Mouse (Mus musculus): ENCODE data around the gene Slc35b2. TPM values are rescaled to one million over a fixed set of nuclear protein-coding genes. Genes with fewer than 3 reads are reported as not detected.

The Slc35b2 gene
- polyA plus RNA-seq, 1 experiment from 2014 or later: 110 TPM

DNA sequence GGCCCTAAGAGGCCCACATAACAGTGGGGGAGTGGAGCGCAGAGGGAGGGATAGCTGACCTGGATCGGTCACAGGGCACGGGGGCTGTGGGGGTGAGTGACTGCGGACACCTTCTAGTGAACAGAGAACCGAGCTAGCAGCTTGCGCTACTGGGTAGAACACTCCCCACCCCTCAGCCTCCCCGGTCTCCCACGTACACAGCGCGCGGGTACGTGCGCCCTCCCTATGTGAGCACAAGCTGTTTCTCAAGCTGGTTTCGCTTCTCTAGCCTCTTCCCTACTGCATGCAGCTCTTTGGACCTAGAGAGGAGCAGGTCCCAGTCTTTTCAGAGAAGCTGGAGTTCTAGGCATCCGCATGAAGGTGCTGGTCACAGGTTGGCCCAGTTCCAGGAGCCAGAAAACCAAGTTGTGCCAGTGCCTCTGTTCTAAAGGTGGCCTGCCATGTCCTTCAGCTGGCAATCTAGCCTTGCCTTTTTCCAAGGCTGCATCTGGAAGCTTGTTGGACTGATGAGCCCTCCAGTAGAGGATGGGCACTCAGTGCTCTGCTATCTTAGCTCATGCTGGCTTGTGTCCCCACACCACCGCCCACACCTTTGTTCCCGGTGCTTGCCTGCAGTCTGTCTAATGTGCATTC, 10.6 kb downstream of the Slc35b2 start:
- 3% methylated on average over 17 of the region's 17 CpGs for WGBS

DNA sequence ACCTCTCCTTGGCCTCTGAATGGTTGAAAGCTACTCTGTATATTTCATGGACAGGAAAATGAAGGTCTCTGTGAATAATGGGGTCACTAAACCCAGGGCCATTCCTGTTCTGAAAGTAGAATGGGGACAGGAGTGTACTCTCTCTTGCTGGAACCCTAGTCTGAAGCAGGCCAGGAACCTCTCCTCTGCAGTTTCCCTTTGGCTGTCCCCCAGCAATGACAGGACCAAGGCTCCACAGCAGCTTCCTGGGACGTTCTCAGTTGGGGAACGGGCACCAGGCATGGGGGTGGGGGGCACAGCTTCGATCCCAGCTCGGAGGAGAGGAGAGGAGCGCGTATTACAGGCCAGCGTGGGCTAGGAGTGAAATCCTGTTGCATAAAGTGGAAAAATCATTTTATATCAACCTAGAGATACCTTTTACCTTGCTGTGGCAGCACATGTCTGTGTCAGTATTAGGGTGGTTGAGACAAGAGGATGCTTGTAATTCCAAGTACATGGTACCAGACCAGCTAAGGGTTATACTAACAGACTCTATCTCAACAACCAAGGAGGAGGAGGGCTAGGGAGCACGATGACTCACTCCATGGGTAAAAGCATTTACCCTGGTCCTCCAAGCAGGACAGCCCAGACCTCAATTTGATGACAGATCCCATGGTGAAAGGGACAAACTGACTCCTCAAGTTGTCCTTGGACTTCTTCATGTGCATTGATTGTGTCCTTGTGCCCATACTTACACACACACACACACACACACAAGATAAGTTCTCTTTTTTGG, 11.6 kb downstream of the Slc35b2 start:
- peak overlapping the region; percentile 99 for H3K27ac ChIP-seq (ENCODE audit: low read depth, low read length)
- peak overlapping the region; percentile 100 for H3K9ac ChIP-seq (ENCODE audit: low read depth, low read length)
- H3K4me1 ChIP-seq (replicated peaks; ENCODE audit: control insufficient read depth, insufficient read depth, low read length): peaks cover 34% of the 10 kb centered on the region

More for the DNA sequence above, 10.6 kb downstream of the Slc35b2 start:
- peak; percentile 41 for ATAC-seq (replicated peaks; ENCODE audit: low FRiP score)
- H3K9me3 ChIP-seq (ENCODE audit: control insufficient read depth, low read length): no peaks in the 10 kb centered on the region
- peak overlapping the region; percentile 100 for H3K9ac ChIP-seq (ENCODE audit: low read depth, low read length)
- H3K36me3 ChIP-seq (ENCODE audit: control insufficient read depth, insufficient read depth, low read length): peaks cover 26% of the 10 kb centered on the region
- peaks cover 37% of the 10 kb centered on the region for H3K4me1 ChIP-seq (replicated peaks; ENCODE audit: control insufficient read depth, insufficient read depth, low read length)
- DNase-seq (ENCODE audit: low spot score): no peak
- H3K27me3 ChIP-seq (replicated peaks; ENCODE audit: control insufficient read depth, insufficient read depth, low read length): no peaks in the 10 kb centered on the region
- H3K4me2 ChIP-seq: peak overlapping the region; percentile 98
- H3K4me3 ChIP-seq (ENCODE audit: low read depth, low read length): peak overlapping the region; percentile 100
- H3K27ac ChIP-seq (ENCODE audit: low read depth, low read length): peak overlapping the region; percentile 99

DNA sequence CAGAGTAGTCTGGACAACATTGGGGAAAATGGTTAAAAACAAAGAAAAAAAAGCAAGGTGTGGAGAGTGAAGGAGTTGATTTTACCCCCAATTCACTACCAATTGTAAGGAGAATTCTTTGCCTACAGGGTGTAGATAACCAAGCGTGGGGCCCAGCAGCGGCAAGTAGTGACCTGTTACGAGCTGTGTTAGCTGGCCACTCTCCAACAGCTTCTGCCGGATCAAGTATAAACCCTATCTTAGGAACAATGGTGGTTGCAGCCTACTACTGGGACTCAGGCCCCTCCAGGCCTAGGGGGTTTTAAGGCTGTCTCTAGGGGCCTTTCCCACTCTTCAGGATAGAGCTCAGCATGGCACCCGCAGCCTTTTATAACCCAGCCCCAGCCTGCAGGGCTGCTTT, 14.6 kb downstream of the Slc35b2 start:
- ATAC-seq (replicated peaks; ENCODE audit: low FRiP score) (no peak), DNase-seq (ENCODE audit: low spot score) (no peak)
- Histone ChIP-seq H3K9me3 (ENCODE audit: control insufficient read depth, low read length) (no peaks in the 10 kb centered on the region), H3K4me2 (no peak overlapping the region), H3K27ac (ENCODE audit: low read depth, low read length) (peak overlapping the region; percentile 19; the same call in 1 of the 2 replicates), H3K4me1 (replicated peaks; ENCODE audit: control insufficient read depth, insufficient read depth, low read length) (peaks cover 36% of the 10 kb centered on the region), H3K4me3 (ENCODE audit: low read depth, low read length) (no peak overlapping the region), H3K27me3 (replicated peaks; ENCODE audit: control insufficient read depth, insufficient read depth, low read length) (no peaks in the 10 kb centered on the region), H3K9ac (ENCODE audit: low read depth, low read length) (peak overlapping the region; percentile 2; the same call in 1 of the 2 replicates), H3K36me3 (ENCODE audit: control insufficient read depth, insufficient read depth, low read length) (no peaks in the 10 kb centered on the region)
- 65% methylated on average over 5 of the region's 5 CpGs for WGBS

More for the DNA sequence above, 11.6 kb downstream of the Slc35b2 start:
- H3K4me3 ChIP-seq (ENCODE audit: low read depth, low read length): peak overlapping the region; percentile 100; the same call in 1 of the 2 replicates
- H3K9me3 ChIP-seq (ENCODE audit: control insufficient read depth, low read length): no peaks in the 10 kb centered on the region
- H3K36me3 ChIP-seq (ENCODE audit: control insufficient read depth, insufficient read depth, low read length): peaks cover 15% of the 10 kb centered on the region
- 87% methylated on average over 8 of the region's 8 CpGs for WGBS
- peak overlapping the region; percentile 98 for H3K4me2 ChIP-seq
- H3K27me3 ChIP-seq (replicated peaks; ENCODE audit: control insufficient read depth, insufficient read depth, low read length): no peaks in the 10 kb centered on the region
- DNase-seq (ENCODE audit: low spot score) (no peak), ATAC-seq (replicated peaks; ENCODE audit: low FRiP score) (no peak)

DNA sequence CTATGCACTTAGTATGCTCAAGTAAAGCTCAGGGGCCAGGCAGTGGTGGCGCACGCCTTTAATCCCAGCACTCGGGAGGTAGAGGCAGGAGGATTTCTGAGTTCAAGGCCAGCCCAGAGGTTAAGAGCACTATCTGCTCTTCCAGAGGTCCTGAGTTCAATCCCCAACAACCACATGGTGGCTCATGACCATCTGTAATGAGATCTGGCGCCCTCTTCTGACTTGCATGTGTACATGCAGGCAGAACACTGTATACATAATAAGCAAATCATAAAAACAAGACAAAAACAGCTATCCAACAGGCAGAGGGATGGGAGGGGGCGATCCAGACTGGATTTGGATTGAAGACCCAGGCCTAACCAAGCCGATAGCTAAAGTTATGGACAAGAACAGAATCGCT, 15.2 kb downstream of the Slc35b2 start:
- H3K27ac ChIP-seq (ENCODE audit: low read depth, low read length): 0 out of 2 replicates have a peak overlapping the region, but pooled peaks have one; percentile 19
- no peak for ATAC-seq (replicated peaks; ENCODE audit: low FRiP score)
- H3K4me1 ChIP-seq (replicated peaks; ENCODE audit: control insufficient read depth, insufficient read depth, low read length): peaks cover 41% of the 10 kb centered on the region
- H3K27me3 ChIP-seq (replicated peaks; ENCODE audit: control insufficient read depth, insufficient read depth, low read length): no peaks in the 10 kb centered on the region
- no peaks in the 10 kb centered on the region for H3K9me3 ChIP-seq (ENCODE audit: control insufficient read depth, low read length)
- no peak overlapping the region for H3K4me3 ChIP-seq (ENCODE audit: low read depth, low read length)
- DNase-seq (ENCODE audit: low spot score): no peak
- H3K4me2 ChIP-seq: no peak overlapping the region
- H3K36me3 ChIP-seq (ENCODE audit: control insufficient read depth, insufficient read depth, low read length): no peaks in the 10 kb centered on the region
- no peak overlapping the region for H3K9ac ChIP-seq (ENCODE audit: low read depth, low read length)
- WGBS: 62% methylated on average over 7 of the region's 7 CpGs

DNA sequence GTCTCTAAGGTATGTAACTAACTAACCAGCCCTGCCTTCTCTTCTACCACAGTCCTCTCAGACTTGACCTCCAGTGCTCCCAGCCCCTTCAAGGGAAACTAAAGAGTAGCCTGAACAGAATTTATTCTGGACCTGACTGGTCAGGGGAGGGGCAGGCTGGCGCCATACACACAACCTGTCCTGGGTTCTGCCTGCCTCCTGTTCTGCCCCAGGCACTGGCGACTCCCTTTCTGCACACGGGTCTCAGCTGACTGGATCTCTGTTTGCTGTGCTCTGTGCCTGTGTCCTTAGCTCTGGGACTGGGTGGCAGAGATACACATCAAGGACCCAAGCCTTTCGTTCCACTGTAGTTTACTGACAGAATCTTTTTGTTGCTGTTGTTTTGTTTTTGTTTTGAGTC, 15.9 kb downstream of the Slc35b2 start:
- Histone ChIP-seq H3K9ac (ENCODE audit: low read depth, low read length) (no peak overlapping the region), H3K27ac (ENCODE audit: low read depth, low read length) (no peak overlapping the region), H3K36me3 (ENCODE audit: control insufficient read depth, insufficient read depth, low read length) (no peaks in the 10 kb centered on the region), H3K4me1 (replicated peaks; ENCODE audit: control insufficient read depth, insufficient read depth, low read length) (peaks cover 40% of the 10 kb centered on the region), H3K9me3 (ENCODE audit: control insufficient read depth, low read length) (no peaks in the 10 kb centered on the region), H3K27me3 (replicated peaks; ENCODE audit: control insufficient read depth, insufficient read depth, low read length) (no peaks in the 10 kb centered on the region), H3K4me2 (no peak overlapping the region), H3K4me3 (ENCODE audit: low read depth, low read length) (no peak overlapping the region)
- ATAC-seq (replicated peaks; ENCODE audit: low FRiP score): no peak
- DNase-seq (ENCODE audit: low spot score): no peak
- WGBS: 81% methylated on average over 4 of the region's 4 CpGs

DNA sequence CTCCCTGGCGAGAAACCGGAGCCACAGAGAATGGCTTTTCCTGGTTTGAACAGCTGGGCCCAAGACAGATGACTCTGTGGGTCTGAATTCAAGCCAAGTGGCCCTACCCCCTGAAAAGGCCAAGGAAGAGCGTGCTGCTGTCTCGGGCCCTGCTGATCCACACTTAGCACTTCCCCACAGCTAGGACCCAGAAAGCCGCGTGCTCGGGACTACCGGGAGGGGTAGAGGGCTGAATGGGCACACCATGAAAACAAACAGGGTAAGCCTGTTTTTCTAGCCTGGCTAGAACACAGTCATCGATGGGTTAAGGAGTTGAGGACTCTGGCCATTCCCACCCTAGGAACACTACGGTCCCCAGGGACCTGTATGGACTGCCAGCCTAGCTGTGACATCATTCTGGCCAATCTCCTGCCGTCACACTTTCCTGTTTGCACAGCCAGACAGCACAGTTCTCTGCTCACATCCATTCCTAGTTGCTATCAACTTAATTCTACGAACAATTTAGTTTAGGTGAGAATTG, 17.3 kb downstream of the Slc35b2 start:
- H3K9me3 ChIP-seq (ENCODE audit: control insufficient read depth, low read length): no peaks in the 10 kb centered on the region
- H3K36me3 ChIP-seq (ENCODE audit: control insufficient read depth, insufficient read depth, low read length): peaks cover under 1% of the 10 kb centered on the region
- peak overlapping the region; percentile 15; the same call in 1 of the 2 replicates for H3K4me2 ChIP-seq
- peaks cover 45% of the 10 kb centered on the region for H3K4me1 ChIP-seq (replicated peaks; ENCODE audit: control insufficient read depth, insufficient read depth, low read length)
- ATAC-seq (replicated peaks; ENCODE audit: low FRiP score) (no peak), DNase-seq (ENCODE audit: low spot score) (no peak)
- no peaks in the 10 kb centered on the region for H3K27me3 ChIP-seq (replicated peaks; ENCODE audit: control insufficient read depth, insufficient read depth, low read length)
- no peak overlapping the region for H3K4me3 ChIP-seq (ENCODE audit: low read depth, low read length)
- no peak overlapping the region; the same call in 1 of the 2 replicates for H3K27ac ChIP-seq (ENCODE audit: low read depth, low read length)
- H3K9ac ChIP-seq (ENCODE audit: low read depth, low read length): 0 out of 2 replicates have a peak overlapping the region, but pooled peaks have one; percentile 38
- 45% methylated on average over 12 of the region's 12 CpGs for WGBS

DNA sequence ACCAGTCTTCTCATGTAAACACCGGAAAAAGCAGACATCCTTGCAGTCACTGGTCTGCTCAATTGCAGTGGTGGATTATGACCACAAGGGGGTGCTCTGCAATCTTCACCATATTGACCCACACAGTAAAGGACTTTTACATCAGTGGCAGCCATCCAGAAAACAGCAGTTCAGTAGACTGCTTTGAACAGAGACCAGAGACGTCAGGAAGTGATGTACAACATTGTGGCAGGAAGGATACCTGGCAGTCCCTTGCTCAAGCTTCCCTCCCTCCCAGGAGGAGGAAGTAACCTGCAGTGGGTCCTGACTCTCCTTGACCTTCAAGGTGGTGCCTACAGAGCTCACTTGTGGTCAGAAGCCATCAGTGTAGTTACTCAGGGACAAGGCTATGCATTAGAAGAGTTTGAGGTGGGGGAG, 17.9 kb downstream of the Slc35b2 start:
- Histone ChIP-seq H3K4me2 (peak overlapping the region; percentile 15), H3K4me3 (ENCODE audit: low read depth, low read length) (no peak overlapping the region), H3K4me1 (replicated peaks; ENCODE audit: control insufficient read depth, insufficient read depth, low read length) (peaks cover 48% of the 10 kb centered on the region), H3K9ac (ENCODE audit: low read depth, low read length) (peak overlapping the region; percentile 38), H3K27ac (ENCODE audit: low read depth, low read length) (peak overlapping the region; percentile 84), H3K36me3 (ENCODE audit: control insufficient read depth, insufficient read depth, low read length) (peaks cover 6% of the 10 kb centered on the region), H3K27me3 (replicated peaks; ENCODE audit: control insufficient read depth, insufficient read depth, low read length) (no peaks in the 10 kb centered on the region), H3K9me3 (ENCODE audit: control insufficient read depth, low read length) (no peaks in the 10 kb centered on the region)
- DNase-seq (ENCODE audit: low spot score): no peak
- 14% methylated on average over 2 of the region's 2 CpGs for WGBS
- ATAC-seq (replicated peaks; ENCODE audit: low FRiP score): peak; percentile 42

DNA sequence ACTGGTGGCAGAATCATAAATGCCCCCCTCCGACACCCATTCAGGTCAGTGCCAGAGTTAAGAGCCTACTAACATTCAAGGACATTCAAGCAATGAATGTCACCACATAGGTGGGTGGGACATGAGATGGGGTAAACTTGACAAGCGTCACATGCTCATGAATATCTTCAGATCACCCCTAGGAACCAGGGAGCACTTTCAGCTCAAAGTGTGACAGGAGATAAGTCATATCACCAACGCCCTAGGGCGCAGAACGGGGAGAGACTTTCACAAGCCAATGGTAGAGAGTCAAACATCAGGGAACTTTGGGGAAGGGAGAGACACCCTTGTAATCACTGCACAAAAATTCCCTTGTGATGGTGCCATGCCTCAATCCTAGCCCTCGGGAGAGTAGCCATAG, 18.5 kb downstream of the Slc35b2 start:
- Histone ChIP-seq H3K4me3 (ENCODE audit: low read depth, low read length) (no peak overlapping the region), H3K36me3 (ENCODE audit: control insufficient read depth, insufficient read depth, low read length) (peaks cover 12% of the 10 kb centered on the region), H3K9ac (ENCODE audit: low read depth, low read length) (no peak overlapping the region; the same call in 1 of the 2 replicates), H3K27ac (ENCODE audit: low read depth, low read length) (peak overlapping the region; percentile 84), H3K4me2 (peak overlapping the region; percentile 11), H3K27me3 (replicated peaks; ENCODE audit: control insufficient read depth, insufficient read depth, low read length) (no peaks in the 10 kb centered on the region), H3K4me1 (replicated peaks; ENCODE audit: control insufficient read depth, insufficient read depth, low read length) (peaks cover 48% of the 10 kb centered on the region), H3K9me3 (ENCODE audit: control insufficient read depth, low read length) (no peaks in the 10 kb centered on the region)
- whole genome bisulfite sequencing: 57% methylated on average over 6 of the region's 6 CpGs
- ATAC-seq (replicated peaks; ENCODE audit: low FRiP score) (peak; percentile 66), DNase-seq (ENCODE audit: low spot score) (no peak)

All from liver, embryonic 11.5 days (tissue).